Mouse (Mus musculus): Measurements from ENCODE around the gene Wdr82. TPM values are rescaled to one million over a fixed set of nuclear protein-coding genes. Genes with fewer than 3 reads are reported as not detected.

Gene Wdr82
- polyA plus RNA-seq, 1 experiment from 2014 or later, result 11.3 TPM

- ATAC-seq, result no peak
- Histone ChIP-seq H3K27me3 (replicated peaks; ENCODE audit: control insufficient read depth, insufficient read depth, low read length) (peaks cover 9% of the 10 kb centered on the region; the same call in 1 of the 2 replicates), H3K4me2 (replicated peaks; ENCODE audit: low read depth) (no peak overlapping the region), H3K27ac (ENCODE audit: low read depth, low read length) (no peak overlapping the region), H3K9ac (ENCODE audit: low read depth, low read length) (no peak overlapping the region), H3K4me1 (replicated peaks; ENCODE audit: control insufficient read depth, insufficient read depth, low read length) (peaks cover 8% of the 10 kb centered on the region; the same call in 1 of the 2 replicates), H3K4me3 (ENCODE audit: low read depth, low read length) (no peak overlapping the region), H3K9me3 (ENCODE audit: control insufficient read depth) (no peaks in the 10 kb centered on the region), H3K36me3 (ENCODE audit: control insufficient read depth, insufficient read depth) (peaks cover 6% of the 10 kb centered on the region; the same call in 1 of the 2 replicates)
- TF ChIP-seq CTCF (IDR thresholded peaks at IDR 0.05; ENCODE audit: low read depth), result no peak
- WGBS, result 36% methylated on average over 8 of the region's 8 CpGs
These were observed 57.2 kb downstream of the Wdr82 start for GRCm38 (mm10) chr9:106227790-106228429.

- H3K27ac ChIP-seq (ENCODE audit: low read depth, low read length), result no peak overlapping the region
These were observed 59.5 kb downstream of the Wdr82 start for GRCm38 (mm10) chr9:106230051-106230733.

GRCm38 (mm10) chr9:106230734-106231106, 60.0 kb downstream of the Wdr82 start:
- Histone ChIP-seq H3K4me1 (replicated peaks; ENCODE audit: control insufficient read depth, insufficient read depth, low read length) (peaks cover 7% of the 10 kb centered on the region; the same call in 1 of the 2 replicates), H3K27ac (ENCODE audit: low read depth, low read length) (no peak overlapping the region), H3K9me3 (ENCODE audit: control insufficient read depth) (no peaks in the 10 kb centered on the region), H3K4me3 (ENCODE audit: low read depth, low read length) (no peak overlapping the region), H3K4me2 (replicated peaks; ENCODE audit: low read depth) (no peak overlapping the region), H3K27me3 (replicated peaks; ENCODE audit: control insufficient read depth, insufficient read depth, low read length) (peaks cover 1% of the 10 kb centered on the region; the same call in 1 of the 2 replicates), H3K9ac (ENCODE audit: low read depth, low read length) (no peak overlapping the region), H3K36me3 (ENCODE audit: control insufficient read depth, insufficient read depth) (peaks cover 34% of the 10 kb centered on the region)
- TF ChIP-seq CTCF (IDR thresholded peaks at IDR 0.05; ENCODE audit: low read depth), result peak; percentile 57
- no peak for ATAC-seq
- 50% methylated on average over 3 of the region's 3 CpGs for WGBS

More at GRCm38 (mm10) chr9:106230051-106230733, 59.5 kb downstream of the Wdr82 start:
- no peak for TF ChIP-seq CTCF (IDR thresholded peaks at IDR 0.05; ENCODE audit: low read depth)
- no peak overlapping the region for H3K9ac ChIP-seq (ENCODE audit: low read depth, low read length)
- H3K9me3 ChIP-seq (ENCODE audit: control insufficient read depth), result no peaks in the 10 kb centered on the region
- H3K4me2 ChIP-seq (replicated peaks; ENCODE audit: low read depth), result no peak overlapping the region
- WGBS, result 79% methylated on average over 9 of the region's 9 CpGs
- H3K36me3 ChIP-seq (ENCODE audit: control insufficient read depth, insufficient read depth), result peaks cover 29% of the 10 kb centered on the region
- ATAC-seq, result no peak
- peaks cover 6% of the 10 kb centered on the region; the same call in 1 of the 2 replicates for H3K27me3 ChIP-seq (replicated peaks; ENCODE audit: control insufficient read depth, insufficient read depth, low read length)
- H3K4me3 ChIP-seq (ENCODE audit: low read depth, low read length), result no peak overlapping the region
- peaks cover 8% of the 10 kb centered on the region; the same call in 1 of the 2 replicates for H3K4me1 ChIP-seq (replicated peaks; ENCODE audit: control insufficient read depth, insufficient read depth, low read length)

- no peak overlapping the region for H3K9ac ChIP-seq (ENCODE audit: low read depth, low read length)
- no peak overlapping the region for H3K4me3 ChIP-seq (ENCODE audit: low read depth, low read length)
- no peak for TF ChIP-seq CTCF (IDR thresholded peaks at IDR 0.05; ENCODE audit: low read depth)
- H3K27me3 ChIP-seq (replicated peaks; ENCODE audit: control insufficient read depth, insufficient read depth, low read length), result no peaks in the 10 kb centered on the region
- H3K27ac ChIP-seq (ENCODE audit: low read depth, low read length), result no peak overlapping the region
- no peak overlapping the region for H3K4me2 ChIP-seq (replicated peaks; ENCODE audit: low read depth)
- no peak for ATAC-seq
- peaks cover 39% of the 10 kb centered on the region for H3K36me3 ChIP-seq (ENCODE audit: control insufficient read depth, insufficient read depth)
- 77% methylated on average over 7 of the region's 7 CpGs for WGBS
- H3K4me1 ChIP-seq (replicated peaks; ENCODE audit: control insufficient read depth, insufficient read depth, low read length), result peaks cover 2% of the 10 kb centered on the region; the same call in 1 of the 2 replicates
- H3K9me3 ChIP-seq (ENCODE audit: control insufficient read depth), result no peaks in the 10 kb centered on the region
These were observed 60.5 kb downstream of the Wdr82 start for GRCm38 (mm10) chr9:106231220-106231619.

GRCm38 (mm10) chr9:106231816-106232215, 61.1 kb downstream of the Wdr82 start:
- no peak for ATAC-seq
- H3K27ac ChIP-seq (ENCODE audit: low read depth, low read length), result no peak overlapping the region
- peaks cover 45% of the 10 kb centered on the region for H3K36me3 ChIP-seq (ENCODE audit: control insufficient read depth, insufficient read depth)
- no peak overlapping the region for H3K4me3 ChIP-seq (ENCODE audit: low read depth, low read length)
- TF ChIP-seq CTCF (IDR thresholded peaks at IDR 0.05; ENCODE audit: low read depth), result no peak
- no peaks in the 10 kb centered on the region for H3K27me3 ChIP-seq (replicated peaks; ENCODE audit: control insufficient read depth, insufficient read depth, low read length)
- H3K4me2 ChIP-seq (replicated peaks; ENCODE audit: low read depth), result no peak overlapping the region
- no peaks in the 10 kb centered on the region for H3K4me1 ChIP-seq (replicated peaks; ENCODE audit: control insufficient read depth, insufficient read depth, low read length)
- no peaks in the 10 kb centered on the region for H3K9me3 ChIP-seq (ENCODE audit: control insufficient read depth)
- no peak overlapping the region for H3K9ac ChIP-seq (ENCODE audit: low read depth, low read length)
- WGBS, result 82% methylated on average over 4 of the region's 4 CpGs

- no peaks in the 10 kb centered on the region for H3K27me3 ChIP-seq (replicated peaks; ENCODE audit: control insufficient read depth, insufficient read depth, low read length)
- WGBS, result 92% methylated on average over 3 of the region's 3 CpGs
- no peak for TF ChIP-seq CTCF (IDR thresholded peaks at IDR 0.05; ENCODE audit: low read depth)
- no peak overlapping the region for H3K4me3 ChIP-seq (ENCODE audit: low read depth, low read length)
- no peak overlapping the region for H3K9ac ChIP-seq (ENCODE audit: low read depth, low read length)
- no peaks in the 10 kb centered on the region for H3K4me1 ChIP-seq (replicated peaks; ENCODE audit: control insufficient read depth, insufficient read depth, low read length)
- H3K4me2 ChIP-seq (replicated peaks; ENCODE audit: low read depth), result no peak overlapping the region
- no peak for ATAC-seq
- no peaks in the 10 kb centered on the region for H3K9me3 ChIP-seq (ENCODE audit: control insufficient read depth)
- peaks cover 56% of the 10 kb centered on the region for H3K36me3 ChIP-seq (ENCODE audit: control insufficient read depth, insufficient read depth)
- H3K27ac ChIP-seq (ENCODE audit: low read depth, low read length), result no peak overlapping the region; the same call in 1 of the 2 replicates
These were observed 62.2 kb downstream of the Wdr82 start for GRCm38 (mm10) chr9:106232956-106233355.
